Mouse (Mus musculus) urinary bladder, postnatal 10 days (tissue): ENCODE data around the gene Serpinb2.
A peak's percentile ranks its signal among the peaks of the same experiment; 100 is the strongest.

Source experiments
- DNase-seq: peaks from one replicate; pipeline ENCODE4 v3.0.0; 2022; ENCODE audit warnings: low spot score

Gene Serpinb2

GRCm38 (mm10) chr1:107511252-107511651 lies at the start of gene Serpinb2:
Gene Serpinb2, plus strand, starts transcription at chr1:107511423.
- no peak for DNase-seq

- no peak for DNase-seq
Observed at GRCm38 (mm10) chr1:107479909-107480308, 31.3 kb upstream of the Serpinb2 start.

- peak; percentile 16 for DNase-seq
Observed at GRCm38 (mm10) chr1:107481452-107481851, 29.8 kb upstream of the Serpinb2 start.

- DNase-seq, result no peak
Observed at GRCm38 (mm10) chr1:107489577-107489976, 21.6 kb upstream of the Serpinb2 start.

GRCm38 (mm10) chr1:107496789-107497188 lies 14.4 kb upstream of the Serpinb2 start:
- no peak for DNase-seq

- DNase-seq, result no peak
Observed at GRCm38 (mm10) chr1:107502025-107502424, 9.2 kb upstream of the Serpinb2 start.

GRCm38 (mm10) chr1:107503294-107503693 lies 7.9 kb upstream of the Serpinb2 start:
- DNase-seq, result no peak

GRCm38 (mm10) chr1:107505898-107506562 lies 5.2 kb upstream of the Serpinb2 start:
- no peak for DNase-seq

GRCm38 (mm10) chr1:107512194-107513138 lies 1.2 kb downstream of the Serpinb2 start:
- no peak for DNase-seq

- DNase-seq, result no peak
Observed at GRCm38 (mm10) chr1:107513530-107513929, 2.3 kb downstream of the Serpinb2 start.

GRCm38 (mm10) chr1:107515839-107516498 lies 4.7 kb downstream of the Serpinb2 start:
- no peak for DNase-seq

GRCm38 (mm10) chr1:107525592-107525991 lies 14.4 kb downstream of the Serpinb2 start:
- no peak for DNase-seq

- no peak for DNase-seq
Observed at GRCm38 (mm10) chr1:107528325-107529078, 17.3 kb downstream of the Serpinb2 start.

GRCm38 (mm10) chr1:107529365-107530052 lies 18.3 kb downstream of the Serpinb2 start:
- DNase-seq, result no peak

- DNase-seq, result no peak
Observed at GRCm38 (mm10) chr1:107533736-107534135, 22.5 kb downstream of the Serpinb2 start.

GRCm38 (mm10) chr1:107537435-107537834 lies 26.2 kb downstream of the Serpinb2 start:
- no peak for DNase-seq

- no peak for DNase-seq
Observed at GRCm38 (mm10) chr1:107559494-107559893, 48.3 kb downstream of the Serpinb2 start.

GRCm38 (mm10) chr1:107562110-107562509 lies 50.9 kb downstream of the Serpinb2 start:
- DNase-seq, result no peak

- no peak for DNase-seq
Observed at GRCm38 (mm10) chr1:107565644-107566043, 54.4 kb downstream of the Serpinb2 start.

- no peak for DNase-seq
Observed at GRCm38 (mm10) chr1:107576094-107576493, 64.9 kb downstream of the Serpinb2 start.

GRCm38 (mm10) chr1:107577514-107577913 lies 66.3 kb downstream of the Serpinb2 start:
- DNase-seq, result no peak
